Mouse (Mus musculus): Measurements from ENCODE around the gene Nrk.

The Nrk gene

DNA sequence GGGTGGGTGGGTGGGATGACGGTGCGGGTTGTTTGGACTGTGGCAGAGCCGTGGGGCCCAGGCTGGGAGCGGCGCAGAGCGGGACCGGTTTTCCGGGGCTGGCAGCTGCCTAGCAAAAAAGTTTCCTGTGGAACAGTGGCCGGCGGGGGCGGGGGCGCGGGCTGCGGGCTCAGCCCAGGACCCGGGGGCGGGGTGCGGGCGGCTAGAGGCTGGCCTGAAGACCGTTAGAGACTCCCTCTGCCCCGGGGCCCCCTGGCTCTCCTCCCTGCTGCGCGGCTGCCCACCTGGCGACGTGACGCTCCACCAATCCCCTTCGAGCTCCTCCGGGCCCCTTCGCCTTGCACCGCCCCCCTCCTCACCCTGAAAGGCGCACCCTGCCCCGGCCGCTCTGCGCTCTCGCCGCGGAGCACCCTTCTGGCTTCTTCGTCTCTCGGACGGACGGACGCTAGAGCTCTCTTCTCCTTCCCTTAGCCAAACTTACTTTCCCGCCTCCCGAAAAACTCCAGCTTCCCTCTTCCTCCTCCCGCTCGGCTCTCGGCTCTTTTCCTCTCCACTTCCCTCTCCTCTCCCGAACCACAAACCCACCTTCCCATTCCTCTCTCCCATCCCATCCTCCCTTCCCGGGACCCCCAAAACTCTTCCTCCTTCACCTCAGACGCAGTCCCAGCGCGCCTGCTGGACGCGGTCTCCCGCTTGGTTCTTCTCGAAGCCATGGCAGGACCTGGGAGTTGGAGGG lies at the start of gene Nrk:
Gene Nrk, plus strand, starts transcription at position 390 of the 736 bp plus-strand sequence.
- no peak for DNase-seq

DNA sequence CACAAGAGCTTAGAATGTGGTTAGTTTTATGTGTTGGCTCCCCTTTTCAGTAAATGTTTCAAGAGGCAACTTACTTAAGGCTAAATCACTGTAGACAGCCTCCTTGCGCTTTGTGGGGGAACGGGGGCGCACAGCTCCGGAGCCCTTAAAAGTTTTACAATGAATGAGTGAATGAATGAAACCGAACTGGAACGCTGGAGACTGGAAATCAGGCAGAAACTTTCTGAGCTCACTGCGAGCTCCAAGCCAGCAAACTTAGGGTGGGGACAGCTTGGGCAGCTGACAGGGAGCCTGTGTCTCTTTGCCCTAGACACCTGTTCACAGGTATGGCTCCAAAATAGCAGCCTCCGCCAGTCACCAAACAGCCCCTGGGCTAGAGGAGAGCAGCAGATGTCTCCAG lies 864 bp upstream of the Nrk start:
- no peak for DNase-seq

DNA sequence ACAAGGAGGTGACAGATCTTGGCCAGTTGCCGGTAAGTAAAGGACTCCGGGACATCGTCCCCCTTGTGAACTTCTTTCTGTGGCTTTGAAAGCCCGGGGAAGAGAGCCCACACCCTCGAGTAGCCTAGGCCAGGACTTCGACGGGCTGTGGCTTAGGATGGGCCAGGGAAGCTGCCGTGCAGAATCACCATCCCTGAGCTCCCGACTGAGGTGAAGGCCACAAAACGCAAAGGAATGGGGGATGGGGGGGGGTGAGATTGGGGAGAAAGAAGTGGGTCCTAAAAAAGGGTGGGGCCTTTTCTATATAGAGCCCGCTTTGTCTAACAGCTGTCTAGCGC lies 516 bp downstream of the Nrk start:
- no peak for DNase-seq

DNA sequence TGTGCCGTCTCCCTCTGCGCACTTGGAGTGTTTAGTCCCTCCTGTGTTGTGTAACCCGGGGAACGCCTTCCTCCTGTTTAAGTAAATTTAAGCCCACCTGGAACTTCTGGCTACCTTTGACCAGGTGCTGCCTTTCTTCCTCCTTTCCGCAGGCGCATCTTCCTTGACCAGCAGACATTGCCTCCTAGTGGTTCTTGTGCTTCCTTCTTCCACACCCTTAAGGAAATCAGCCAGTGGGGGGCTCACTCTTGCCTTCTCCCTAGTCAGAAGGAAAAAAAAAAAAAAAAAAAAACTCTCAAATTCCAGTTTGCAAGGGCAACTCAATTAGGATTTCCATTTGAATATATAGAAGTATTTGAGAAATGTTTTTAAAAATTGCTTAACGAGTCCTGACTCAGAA lies 4.8 kb downstream of the Nrk start:
- no peak for DNase-seq

DNA sequence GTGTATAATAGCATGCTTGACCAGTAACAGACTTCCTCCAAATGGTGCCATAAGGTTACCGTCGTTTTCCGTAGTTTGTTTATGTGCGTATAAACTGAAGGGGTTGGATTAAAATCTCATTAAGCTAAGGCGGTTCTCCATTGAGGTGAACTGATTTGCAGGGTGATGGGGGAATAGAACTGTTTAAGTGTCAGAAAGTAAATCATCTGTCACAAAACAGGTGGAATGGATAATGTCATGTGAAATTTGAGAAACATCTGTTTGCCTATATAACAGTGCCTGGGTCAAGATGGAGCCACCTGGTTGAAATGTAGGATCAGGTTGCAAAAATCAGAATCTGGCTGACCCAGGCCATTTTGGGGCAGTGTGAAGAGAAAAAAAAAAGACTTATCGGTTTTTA lies 29.7 kb downstream of the Nrk start:
- no peak for DNase-seq

DNA sequence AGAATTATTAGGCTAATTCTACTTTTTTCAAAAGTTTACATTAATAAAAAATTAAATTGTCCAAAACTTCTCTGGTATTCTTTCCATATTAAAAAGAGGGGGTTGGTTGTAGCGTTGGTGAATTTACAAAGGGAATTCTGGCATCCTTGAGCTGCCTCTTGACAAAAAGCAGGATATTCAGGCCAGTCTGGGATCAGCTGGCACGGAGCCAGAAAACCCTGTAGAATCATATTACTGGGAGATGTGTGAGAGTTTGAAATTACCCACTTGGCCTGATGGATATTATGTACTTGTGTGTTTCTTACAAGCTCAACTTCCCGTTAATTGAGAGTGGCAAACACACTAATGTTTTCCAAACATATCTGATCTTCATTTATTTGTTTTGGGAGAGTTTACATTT lies 46.5 kb downstream of the Nrk start:
- no peak for DNase-seq

DNA sequence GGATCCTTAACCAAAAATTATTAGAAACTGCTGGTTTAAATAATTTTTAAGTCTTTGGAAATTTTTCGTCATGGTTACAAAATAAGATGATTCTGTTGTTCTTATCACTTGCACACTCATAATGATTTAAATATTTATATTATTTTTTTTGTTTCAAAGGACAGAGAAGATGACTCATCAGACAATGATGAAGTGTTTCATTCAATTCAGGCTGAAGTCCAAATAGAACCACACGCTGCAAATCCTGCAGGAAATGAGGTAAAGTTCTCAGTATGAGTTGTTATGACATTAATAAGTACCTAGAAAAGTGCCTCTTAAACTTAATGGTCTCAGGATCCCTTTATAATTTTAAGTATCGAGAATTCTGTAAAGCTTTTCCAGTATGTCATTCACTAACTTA lies 64.3 kb downstream of the Nrk start:
- no peak for DNase-seq

DNA sequence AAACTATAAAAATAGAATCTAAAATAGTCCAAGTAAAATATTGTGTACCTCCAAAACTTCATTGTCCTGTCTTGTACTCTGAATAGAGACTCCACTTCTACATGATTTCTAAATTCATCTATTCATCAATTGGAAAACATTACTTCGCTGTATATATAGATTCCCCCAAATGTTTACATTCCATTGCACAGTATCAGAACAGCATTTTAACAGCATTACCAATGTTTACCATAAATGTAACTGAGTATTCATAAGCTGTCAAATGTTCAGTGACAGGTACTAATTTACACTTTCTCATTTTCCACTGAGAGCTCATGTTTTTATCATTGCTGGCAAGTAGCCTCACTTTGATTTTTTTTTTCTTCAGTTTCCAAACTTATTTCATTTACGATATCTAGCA lies 65.0 kb downstream of the Nrk start:
- DNase-seq, result no peak

DNA sequence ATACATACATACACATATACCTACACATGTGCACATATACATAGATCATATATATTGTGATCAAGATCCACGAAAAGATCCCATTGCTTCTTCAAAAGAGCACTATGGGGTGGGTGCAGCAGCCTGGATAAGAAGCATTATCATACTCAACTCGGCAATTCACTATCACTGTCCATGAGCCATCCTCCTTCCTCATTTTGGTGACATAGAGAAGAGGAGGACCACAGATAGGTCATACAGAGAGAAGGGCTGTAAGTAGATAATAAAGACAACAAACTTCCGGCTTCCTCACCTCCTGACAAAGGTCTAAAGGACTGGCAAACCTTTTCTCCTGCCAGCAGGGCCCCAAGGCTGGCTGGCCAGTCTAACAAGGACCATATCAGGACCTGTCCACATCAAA lies 100.3 kb downstream of the Nrk start:
- no peak for DNase-seq

DNA sequence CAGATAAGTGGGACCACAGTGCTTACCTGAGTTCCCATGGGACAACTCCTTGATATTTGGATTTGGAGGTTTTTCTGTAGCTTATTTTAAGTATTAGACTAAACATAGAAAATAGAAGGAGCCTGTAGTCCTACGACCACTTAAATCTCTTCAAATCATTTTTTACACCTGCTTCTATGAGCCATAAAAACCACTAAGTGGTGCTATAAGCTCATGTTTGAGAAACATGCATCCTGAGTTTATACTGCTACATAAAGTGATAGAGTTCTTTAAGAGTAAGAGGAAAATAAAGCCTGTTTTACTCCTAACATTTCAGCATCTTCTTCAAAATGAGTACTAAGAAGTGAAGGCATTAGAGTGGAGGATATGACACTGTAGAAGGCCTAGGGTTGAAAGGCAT lies 102.3 kb downstream of the Nrk start:
- DNase-seq, result no peak

DNA sequence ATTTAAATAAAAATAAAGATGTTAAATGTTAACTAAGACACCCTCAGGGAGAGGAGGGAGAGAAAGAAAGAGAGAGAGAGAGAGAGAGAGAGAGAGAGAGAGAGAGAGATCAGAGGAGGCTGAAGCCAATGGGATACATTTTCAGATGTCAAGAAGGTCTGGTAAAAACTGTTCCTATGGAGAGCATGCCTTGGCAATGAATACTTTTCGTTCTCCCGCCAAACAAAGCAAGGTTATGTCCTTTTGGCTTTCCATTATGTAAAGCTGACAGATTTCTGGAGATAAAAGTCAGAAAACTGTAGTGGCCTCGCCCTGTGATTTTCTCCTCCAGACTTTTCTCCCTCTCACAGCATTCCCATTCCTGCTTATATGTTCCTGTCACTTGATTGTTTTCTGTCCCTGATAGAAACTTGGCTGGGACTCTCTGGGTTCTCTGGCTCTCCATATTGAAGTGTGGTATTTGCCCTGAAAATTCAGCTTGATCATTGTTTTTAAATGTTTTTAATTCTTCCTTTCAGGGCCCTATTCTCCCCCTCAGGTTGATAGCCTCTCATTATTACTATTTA lies 112.4 kb downstream of the Nrk start:
- DNase-seq, result no peak

DNA sequence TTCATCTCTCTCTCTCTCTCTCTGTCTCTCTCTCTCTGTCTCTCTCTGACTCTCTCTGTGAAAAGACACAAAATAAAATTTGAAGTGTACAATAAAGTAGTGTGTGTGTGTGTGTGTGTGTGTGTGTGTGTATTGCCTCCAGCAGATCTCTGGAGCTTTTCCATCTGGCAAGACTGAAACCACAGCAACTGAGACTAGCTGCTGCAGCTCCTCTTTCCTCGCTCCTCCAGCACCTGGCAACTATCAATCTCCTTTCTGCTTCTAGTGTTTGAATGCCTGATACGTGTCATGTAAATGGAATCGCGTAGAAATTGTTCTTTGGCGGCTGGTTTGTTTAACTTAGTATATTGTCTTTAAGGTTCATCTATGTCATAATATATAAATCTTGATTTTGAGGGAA lies 113.1 kb downstream of the Nrk start:
- DNase-seq, result no peak

DNA sequence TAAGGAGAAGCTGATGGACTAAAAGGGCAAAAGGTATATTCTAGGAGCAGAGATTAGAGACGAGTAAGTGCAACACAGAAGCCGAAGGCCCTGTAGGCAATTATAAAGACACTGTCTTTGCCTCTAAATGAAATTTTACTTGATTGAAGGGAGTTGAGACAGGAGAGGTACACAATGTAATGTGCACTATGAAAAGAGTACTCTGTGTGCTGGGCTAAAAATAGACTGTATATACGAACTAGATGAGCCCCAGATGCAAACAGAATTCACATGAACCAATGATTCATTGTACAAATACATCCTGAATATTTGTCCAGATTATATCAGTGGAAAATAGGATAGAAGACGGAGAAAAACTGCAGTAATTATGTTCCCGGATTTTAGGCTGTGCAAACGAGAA lies 113.7 kb downstream of the Nrk start:
- DNase-seq, result no peak

DNA sequence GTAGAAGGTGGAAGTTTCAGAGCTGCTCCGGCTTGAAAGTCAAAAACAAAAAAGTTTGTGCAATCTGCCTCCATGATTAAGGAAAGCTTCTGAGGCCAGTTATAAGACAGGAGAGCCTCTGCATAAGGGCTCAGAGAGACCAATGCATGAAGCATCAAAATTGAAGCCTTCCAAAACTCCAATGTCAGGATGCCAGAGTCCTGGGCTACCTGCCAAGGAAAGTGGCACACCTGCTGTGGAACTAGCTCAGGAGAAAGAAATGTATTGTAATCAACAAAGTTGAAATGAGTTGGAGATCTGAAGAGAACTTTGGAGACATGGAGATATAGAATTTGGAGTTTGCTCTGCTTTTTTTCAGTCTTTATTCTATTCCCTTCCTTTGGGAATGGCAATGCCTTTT lies 123.4 kb downstream of the Nrk start:
- DNase-seq, result no peak

DNA sequence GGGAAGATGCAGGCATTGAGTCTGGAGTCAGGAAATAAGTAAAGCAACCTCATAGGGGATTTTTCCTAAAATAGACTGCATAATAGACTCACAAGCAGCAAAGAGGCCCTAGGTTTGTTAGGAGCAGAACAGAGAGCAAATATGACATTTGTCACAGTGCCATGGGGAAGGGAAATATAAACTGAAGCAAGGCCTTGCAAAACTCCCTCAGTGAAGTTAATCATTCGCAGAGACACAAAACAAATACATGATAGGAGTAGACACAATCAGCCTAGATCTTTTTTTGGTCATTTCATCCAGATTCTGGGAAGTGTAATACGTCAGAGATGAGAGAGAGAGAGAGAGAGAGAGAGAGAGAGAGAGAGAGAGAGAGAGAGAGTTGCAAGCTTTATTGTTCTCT lies 125.1 kb downstream of the Nrk start:
- no peak for DNase-seq

DNA sequence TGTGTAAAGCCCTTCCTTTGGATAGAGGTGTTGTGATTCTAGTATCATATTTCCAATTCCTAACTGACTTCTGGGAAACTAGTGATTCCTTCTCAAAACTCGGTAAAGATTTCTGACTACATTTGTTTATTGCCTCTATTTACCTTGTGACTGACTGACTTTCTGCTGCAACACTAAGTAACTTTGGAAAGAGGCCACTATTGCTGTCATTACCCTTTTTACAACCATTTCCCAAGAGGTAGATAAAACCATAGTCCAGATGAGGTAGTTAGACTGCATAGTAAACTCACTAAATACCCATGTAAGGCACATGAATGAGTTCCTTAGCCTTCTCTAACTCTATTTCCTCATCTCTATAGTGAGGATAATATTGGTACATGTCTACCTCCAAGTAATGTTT lies 126.9 kb downstream of the Nrk start:
- DNase-seq, result no peak

DNA sequence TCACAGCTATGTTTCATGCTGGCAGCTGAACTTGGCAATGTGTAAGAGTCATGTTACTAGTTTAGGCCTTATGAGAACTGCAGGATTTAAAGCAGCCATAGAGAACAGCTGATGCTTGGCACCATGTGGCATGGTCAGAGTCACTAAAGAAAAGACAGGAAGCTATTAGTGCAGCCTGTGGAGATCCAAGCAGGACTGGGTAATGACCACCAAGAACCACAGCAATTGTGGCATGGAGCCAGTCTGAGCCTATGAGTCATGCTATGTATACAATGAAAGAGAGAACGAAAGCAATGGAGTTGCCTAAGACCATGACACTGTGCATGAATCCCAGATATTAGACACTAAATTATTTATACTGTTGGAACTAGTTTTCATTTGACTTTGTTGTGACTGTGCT lies 137.7 kb downstream of the Nrk start:
- no peak for DNase-seq

DNA sequence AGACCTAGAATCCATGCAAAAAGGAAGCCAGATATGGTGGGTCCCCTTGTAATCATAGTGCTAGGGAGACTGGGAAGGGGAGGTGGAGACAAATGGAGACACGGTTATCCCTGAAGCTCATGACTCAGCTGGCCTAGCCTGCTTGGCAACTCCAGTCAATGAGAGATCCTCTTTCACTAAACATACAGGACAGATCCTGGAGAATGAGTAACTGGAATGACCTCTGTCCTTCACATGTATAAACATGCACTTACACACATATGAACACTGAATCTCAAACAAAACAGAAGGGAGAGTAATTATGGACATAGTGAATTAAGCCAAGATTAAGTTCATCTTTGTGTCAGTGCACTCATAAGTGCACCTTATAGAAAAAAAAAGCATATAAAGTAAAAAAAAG lies 138.9 kb downstream of the Nrk start:
- DNase-seq, result no peak

All from heart, adult 11 months (tissue).